Mouse (Mus musculus) MEL (cell line): ENCODE results near the gene Slc44a1. TPM values are rescaled to one million over a fixed set of nuclear protein-coding genes. Genes with fewer than 3 reads are reported as not detected.

Experiments used
- DNase-seq: peaks from one replicate; pipeline ENCODE4 v3.0.0; 2011; ENCODE audit warnings: low read depth, low spot score
- H3K27ac ChIP-seq: 2 replicates; pipeline ENCODE4 v1.5.1; 2012; ENCODE audit warnings: low read depth, mild to moderate bottlenecking, control low read depth, low read length, moderate library complexity; ENCODE audit not compliant: control insufficient read depth
- H3K27me3 ChIP-seq, 2 experiments: fragments of 150-350 bp in 1 of 2; sonication (generic) in 1 of 2; 2 replicates each; pipeline ENCODE4 v1.6.1; 2012; ENCODE audit warnings: low read length in 2 of 2, mild to moderate bottlenecking in 2 of 2, improper control_type of control experiment in 1 of 2, moderate library complexity in 1 of 2; ENCODE audit not compliant: insufficient read depth in 2 of 2, control insufficient read depth in 1 of 2
- H3K36me3 ChIP-seq, 2 experiments: 2 replicates each; pipeline ENCODE4 v1.6.1; 2012 to 2014; ENCODE audit warnings: low read length in 2 of 2, improper control_type of control experiment in 1 of 2, inconsistent platforms in 1 of 2, mild to moderate bottlenecking in 1 of 2; ENCODE audit not compliant: insufficient read depth in 2 of 2, control insufficient read depth in 1 of 2
- H3K4me1 ChIP-seq, 2 experiments: fragments of 150-350 bp in 1 of 2; sonication (generic) in 1 of 2; 2 replicates each; pipeline ENCODE4 v1.6.1; 2012; ENCODE audit warnings: low read length in 2 of 2, improper control_type of control experiment in 1 of 2, mild to moderate bottlenecking in 1 of 2; ENCODE audit not compliant: insufficient read depth in 2 of 2, control insufficient read depth in 1 of 2
- H3K4me3 ChIP-seq, 2 experiments: fragments of 150-350 bp in 1 of 2; sonication (generic) in 1 of 2; 2 replicates each; pipeline ENCODE4 v1.5.1; 2012; ENCODE audit warnings: low read depth in 2 of 2, low read length in 2 of 2, mild to moderate bottlenecking in 2 of 2, moderate library complexity in 2 of 2, control low read depth in 1 of 2, improper control_type of control experiment in 1 of 2; ENCODE audit not compliant: control insufficient read depth in 1 of 2, insufficient read depth in 1 of 2
- H3K79me2 ChIP-seq: 2 replicates; pipeline ENCODE4 v1.6.1; 2012; ENCODE audit warnings: mild to moderate bottlenecking, low read length, moderate library complexity; ENCODE audit not compliant: control insufficient read depth, poor library complexity, insufficient read depth
- H3K9ac ChIP-seq: 2 replicates; pipeline ENCODE4 v1.6.1; 2012; ENCODE audit warnings: low read depth, mild to moderate bottlenecking, control low read depth, low read length, moderate library complexity; ENCODE audit not compliant: control insufficient read depth, poor library complexity, severe bottlenecking
- H3K9me3 ChIP-seq: fragments of 150-350 bp; sonication (generic); replicated peaks from 2 replicates; pipeline ENCODE4 v1.6.1; 2012; ENCODE audit warnings: mild to moderate bottlenecking, low read length, improper control_type of control experiment, moderate library complexity; ENCODE audit not compliant: insufficient read depth
- CHD2 ChIP-seq: IDR thresholded peaks from 2 replicates; pipeline ENCODE4 v1.6.1; 2011; ENCODE audit warnings: low read length, improper control_type of control experiment
- CTCF ChIP-seq, 3 experiments: IDR thresholded peaks in 2 of 3; conservative IDR thresholded peaks in 1 of 3; 2 replicates each; pipeline ENCODE4 v1.5.1; 2011 to 2012; ENCODE audit warnings: low read length in 3 of 3, low read depth in 2 of 3, mild to moderate bottlenecking in 2 of 3, improper control_type of control experiment in 1 of 3, inconsistent platforms in 1 of 3, mixed read lengths in 1 of 3, moderate library complexity in 1 of 3; ENCODE audit not compliant: control insufficient read depth in 1 of 3, insufficient read depth in 1 of 3, poor library complexity in 1 of 3, severe bottlenecking in 1 of 3
- E2F4 ChIP-seq: IDR thresholded peaks from 2 replicates; pipeline ENCODE4 v1.6.1; 2011; ENCODE audit warnings: low read depth, low read length, improper control_type of control experiment, borderline replicate concordance
- GABPA ChIP-seq: IDR thresholded peaks from 2 replicates; pipeline ENCODE4 v1.6.1; 2012; ENCODE audit warnings: low read depth, mild to moderate bottlenecking, inconsistent platforms, low read length, improper control_type of control experiment, moderate library complexity
- GATA1 ChIP-seq: IDR thresholded peaks from 2 replicates; pipeline ENCODE4 v1.6.1; 2011; ENCODE audit warnings: low read depth, low read length, improper control_type of control experiment
- HCFC1 ChIP-seq: IDR thresholded peaks from 2 replicates; pipeline ENCODE4 v1.6.1; 2012; ENCODE audit warnings: low read depth, mild to moderate bottlenecking, inconsistent platforms, low read length, improper control_type of control experiment, moderate library complexity
- MAX ChIP-seq: IDR thresholded peaks from 2 replicates; pipeline ENCODE4 v1.6.1; 2011; ENCODE audit warnings: low read length, improper control_type of control experiment
- MEF2A ChIP-seq: IDR thresholded peaks from 2 replicates; pipeline ENCODE4 v1.6.1; 2014; ENCODE audit warnings: low read depth, mild to moderate bottlenecking, inconsistent platforms, low read length, improper control_type of control experiment; ENCODE audit not compliant: poor library complexity, insufficient replicate concordance, severe bottlenecking; ENCODE audit errors: extremely low read depth
- MXI1 ChIP-seq: IDR thresholded peaks from 2 replicates; pipeline ENCODE4 v1.6.1; 2011; ENCODE audit warnings: mild to moderate bottlenecking, low read depth, low read length, improper control_type of control experiment
- MYB ChIP-seq: IDR thresholded peaks from 2 replicates; pipeline ENCODE4 v1.6.1; 2011; ENCODE audit warnings: mild to moderate bottlenecking, low read depth, low read length, improper control_type of control experiment
- NELFE ChIP-seq: IDR thresholded peaks from 2 replicates; pipeline ENCODE4 v1.6.1; 2011; ENCODE audit warnings: low read depth, low read length, improper control_type of control experiment
- POLR2AphosphoS2 ChIP-seq: IDR thresholded peaks from 2 replicates; pipeline ENCODE4 v1.6.1; 2011; ENCODE audit warnings: low read length, improper control_type of control experiment
- RCOR1 ChIP-seq: IDR thresholded peaks from 2 replicates; pipeline ENCODE4 v1.6.1; 2012; ENCODE audit warnings: low read depth, mild to moderate bottlenecking, inconsistent platforms, low read length, improper control_type of control experiment
- SIN3A ChIP-seq: IDR thresholded peaks from 2 replicates; pipeline ENCODE4 v1.6.1; 2012; ENCODE audit warnings: low read length, improper control_type of control experiment, inconsistent platforms
- SMC3 ChIP-seq: IDR thresholded peaks from 2 replicates; pipeline ENCODE4 v1.6.1; 2011; ENCODE audit warnings: low read depth, low read length, improper control_type of control experiment
- TAL1 ChIP-seq: IDR thresholded peaks from 2 replicates; pipeline ENCODE4 v1.6.1; 2012; ENCODE audit warnings: mild to moderate bottlenecking, inconsistent platforms, low read length, moderate library complexity, mixed read lengths
- TBP ChIP-seq: IDR thresholded peaks from 2 replicates; pipeline ENCODE4 v1.8.0; 2011; ENCODE audit warnings: low read depth, low read length, improper control_type of control experiment
- USF1 ChIP-seq: IDR thresholded peaks from 2 replicates; pipeline ENCODE4 v1.6.1; 2014; ENCODE audit warnings: low read depth, mild to moderate bottlenecking, inconsistent platforms, low read length, improper control_type of control experiment, moderate library complexity
- USF2 ChIP-seq, 2 experiments: IDR thresholded peaks; 2 replicates each; pipeline ENCODE4 v1.6.1; 2011 to 2012; ENCODE audit warnings: improper control_type of control experiment in 2 of 2, low read length in 2 of 2, borderline replicate concordance in 1 of 2, inconsistent platforms in 1 of 2, low read depth in 1 of 2, mild to moderate bottlenecking in 1 of 2; ENCODE audit not compliant: insufficient read depth in 1 of 2
- ZNF384 ChIP-seq: IDR thresholded peaks from 2 replicates; pipeline ENCODE4 v1.6.1; 2012; ENCODE audit warnings: low read depth, mild to moderate bottlenecking, inconsistent platforms, low read length, improper control_type of control experiment
- polyA plus RNA-seq, 2 experiments: library from polyadenylated mRNA; stranded (reverse) in 1 of 2; unstranded in 1 of 2; fragments of >175 nt in 1 of 2; fragments of >200 nt in 1 of 2; gene quantifications; 2 replicates each; pipeline versions ENCODE4 v1.2.1 to v1.2.4; 2012; ENCODE audit warnings: low replicate concordance in 2 of 2, low read depth in 1 of 2; ENCODE audit not compliant: insufficient read length in 2 of 2, insufficient read depth in 1 of 2, missing spikeins in 1 of 2
- total RNA-seq: library from RNA; depleted of rRNA; stranded (reverse); fragments of 300-350 nt; gene quantifications from 2 replicates; pipeline ENCODE4 v1.2.3, GENCODE M21; 2012

The Slc44a1 gene
- total and polyA plus RNA-seq, 3 experiments = 9.6 to 10.6 TPM; not detected in 1

GRCm38 (mm10) chr4:53487216-53488188, 47.3 kb downstream of the Slc44a1 start:
- H3K27me3 ChIP-seq = no peaks in the 10 kb centered on the region
- no peaks in the 10 kb centered on the region; a peak in 2 of 4 replicates for H3K36me3 ChIP-seq
- no peak overlapping the region for H3K4me3 ChIP-seq
- H3K27ac ChIP-seq = no peak overlapping the region
- H3K79me2 ChIP-seq = no peaks in the 10 kb centered on the region
- no peak for DNase-seq
- no peaks in the 10 kb centered on the region for H3K9me3 ChIP-seq
- H3K4me1 ChIP-seq = peaks cover 0 to 3% of the 10 kb centered on the region in 2 experiments; a peak in 3 of 4 replicates
- TF ChIP-seq TBP (no peak), SMC3 (no peak)
- H3K9ac ChIP-seq = no peak overlapping the region

- Histone ChIP-seq H3K79me2 (no peaks in the 10 kb centered on the region), H3K9ac (no peak overlapping the region), H3K27me3 (no peaks in the 10 kb centered on the region), H3K4me1 (peaks cover 0 to 3% of the 10 kb centered on the region in 2 experiments; a peak in 3 of 4 replicates), H3K27ac (no peak overlapping the region), H3K36me3 (no peaks in the 10 kb centered on the region; a peak in 2 of 4 replicates), H3K4me3 (no peak overlapping the region), H3K9me3 (no peaks in the 10 kb centered on the region)
- no peak for DNase-seq
- TF ChIP-seq MYB (no peak), CHD2 (no peak), RCOR1 (no peak), GABPA (no peak), TAL1 (no peak), SIN3A (no peak), HCFC1 (no peak), CTCF (IDR thresholded peaks at IDR 0.05 in 2 of 3, conservative IDR thresholded peaks at IDR 0.05 in 1 of 3; ENCODE audit: control insufficient read depth in 1 of 3, insufficient read depth in 1 of 3, low read depth in 2 of 3, low read length in 3 of 3, poor library complexity in 1 of 3, severe bottlenecking in 1 of 3) (no peak), NELFE (no peak), SMC3 (no peak), USF1 (no peak), MXI1 (no peak)
Observed at GRCm38 (mm10) chr4:53488803-53489202, 48.6 kb downstream of the Slc44a1 start.

- Histone ChIP-seq H3K27ac (no peak overlapping the region), H3K9ac (no peak overlapping the region), H3K4me1 (peaks cover 0 to 3% of the 10 kb centered on the region in 2 experiments; a peak in 3 of 4 replicates), H3K4me3 (no peak overlapping the region), H3K27me3 (no peaks in the 10 kb centered on the region), H3K79me2 (no peaks in the 10 kb centered on the region), H3K9me3 (no peaks in the 10 kb centered on the region), H3K36me3 (no peaks in the 10 kb centered on the region; a peak in 2 of 4 replicates)
- TF ChIP-seq ZNF384 (no peak), MEF2A (no peak), POLR2AphosphoS2 (no peak), TAL1 (no peak), HCFC1 (no peak), CTCF (IDR thresholded peaks at IDR 0.05 in 2 of 3, conservative IDR thresholded peaks at IDR 0.05 in 1 of 3; ENCODE audit: control insufficient read depth in 1 of 3, insufficient read depth in 1 of 3, low read depth in 2 of 3, low read length in 3 of 3, poor library complexity in 1 of 3, severe bottlenecking in 1 of 3) (no peak), USF2 (IDR thresholded peaks at IDR 0.05; ENCODE audit: borderline replicate concordance in 1 of 2, insufficient read depth in 1 of 2, low read depth in 1 of 2, low read length in 2 of 2) (no peak), GATA1 (no peak), TBP (no peak), E2F4 (no peak), MAX (no peak)
- DNase-seq = no peak
Observed at GRCm38 (mm10) chr4:53490371-53490770, 50.2 kb downstream of the Slc44a1 start.
